ENCODE assay signal across 12 mouse cellular contexts in the genomic region with DNA sequence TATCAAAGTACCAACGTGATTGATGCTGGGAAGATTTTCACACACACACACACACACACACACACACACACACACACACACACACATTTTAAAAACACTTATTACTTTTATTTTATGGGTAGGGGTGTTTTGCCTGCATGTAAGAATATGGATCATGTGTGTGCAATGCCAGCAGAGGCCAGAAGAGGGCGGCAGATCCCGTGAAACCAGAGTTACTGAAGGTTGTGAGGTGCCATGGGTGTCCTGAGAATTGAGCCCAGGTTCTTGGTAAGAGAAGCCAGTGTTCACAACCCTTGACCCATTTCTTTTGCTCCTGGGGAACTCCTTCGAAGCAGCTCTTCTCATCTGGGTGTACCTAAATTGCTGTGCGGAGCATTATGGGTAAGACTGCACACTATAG.
A peak's percentile ranks its signal among the peaks of the same experiment; 100 is the strongest.
DNase-seq lines count a peak whose midpoint lies in the region; ATAC-seq and TF ChIP-seq lines count a peak whose summit lies in the region.
"Had no signal": no experiment of that assay in that cellular context is flagged by ENCODE, and none has a peak within 500 bp of the region (broad histone marks: within the 10 kb centered on the region; RNA-seq: fewer than 3 reads in every experiment).

No protein-coding gene starts in this region.

- H3K27ac ChIP-seq in forebrain, postnatal 0 days (ENCODE audit: low read depth, low read length) = no peak overlapping the region
- H3K27ac ChIP-seq in forebrain, embryonic 13.5 days = no peak overlapping the region
- no peak overlapping the region for H3K27ac ChIP-seq in liver, embryonic 14.5 days
- H3K27ac ChIP-seq: embryonic facial prominence, embryonic 10.5 days; midbrain, embryonic 12.5 days had no signal

- H3K4me2 ChIP-seq in forebrain, postnatal 0 days (ENCODE audit: low read depth) = no peak overlapping the region
- no peak overlapping the region for H3K4me2 ChIP-seq in forebrain, embryonic 13.5 days
- H3K4me2 ChIP-seq in liver, embryonic 14.5 days (ENCODE audit: low read depth) = no peak overlapping the region
- H3K4me2 ChIP-seq: midbrain, embryonic 12.5 days had no signal

- TF ChIP-seq POLR2A in brain, embryonic 14.5 days (IDR thresholded peaks at IDR 0.05; ENCODE audit: borderline replicate concordance, extremely low read depth, insufficient read depth, insufficient read length, poor library complexity, severe bottlenecking) = no peak

- no peak for TF ChIP-seq EP300 in liver, embryonic 14.5 days (IDR thresholded peaks at IDR 0.05; ENCODE audit: low read depth)

- H3K4me1 ChIP-seq in forebrain, postnatal 0 days (ENCODE audit: insufficient read depth) = 0 out of 2 replicates have a peak, but pooled peaks cover 4% of the 10 kb centered on the region
- no peaks in the 10 kb centered on the region for H3K4me1 ChIP-seq in forebrain, embryonic 13.5 days
- no peaks in the 10 kb centered on the region for H3K4me1 ChIP-seq in liver, embryonic 14.5 days (replicated peaks; ENCODE audit: control insufficient read depth in 2 of 2, insufficient read depth in 2 of 2, low read length in 1 of 2)

- no peak overlapping the region for H3K4me3 ChIP-seq in forebrain, postnatal 0 days (ENCODE audit: low read depth, low read length)
- H3K4me3 ChIP-seq in forebrain, embryonic 13.5 days = no peak overlapping the region
- no peak overlapping the region for H3K4me3 ChIP-seq in liver, embryonic 14.5 days (ENCODE audit: insufficient read depth in 1 of 2, low read depth in 2 of 2, low read length in 2 of 2)
- H3K4me3 ChIP-seq: embryonic facial prominence, embryonic 10.5 days; midbrain, embryonic 12.5 days had no signal

- H3K9ac ChIP-seq in forebrain, postnatal 0 days = no peak overlapping the region
- H3K9ac ChIP-seq in forebrain, embryonic 13.5 days = no peak overlapping the region
- H3K9ac ChIP-seq in liver, embryonic 14.5 days (replicated peaks) = no peak overlapping the region
- H3K9ac ChIP-seq: midbrain, embryonic 12.5 days had no signal

- ATAC-seq in forebrain, postnatal 0 days = no peak
- ATAC-seq in forebrain, embryonic 13.5 days = no peak
- no peak for ATAC-seq in liver, embryonic 14.5 days (ENCODE audit: insufficient read depth)
- ATAC-seq: intestine, embryonic 16.5 days had no signal

- no peaks in the 10 kb centered on the region for H3K9me3 ChIP-seq in forebrain, postnatal 0 days (ENCODE audit: low read length)
- H3K9me3 ChIP-seq in forebrain, embryonic 13.5 days (replicated peaks) = 0 out of 2 replicates have a peak, but pooled peaks cover 3% of the 10 kb centered on the region
- H3K9me3 ChIP-seq in liver, embryonic 14.5 days (ENCODE audit: control insufficient read depth, low read length) = no peaks in the 10 kb centered on the region

- 81% methylated on average over 5 of the region's 5 CpGs for WGBS in forebrain, postnatal 0 days
- 75% methylated on average over 5 of the region's 5 CpGs for WGBS in forebrain, embryonic 13.5 days
- 55% methylated on average over 5 of the region's 5 CpGs for WGBS in liver, embryonic 14.5 days (ENCODE audit: insufficient replicate concordance)

- no peak for DNase-seq in forebrain, postnatal 0 days
- DNase-seq in liver, embryonic 14.5 days (ENCODE audit: low read depth in 3 of 3, low spot score in 3 of 3) = no peak
- DNase-seq in liver (no peak), 3T3-L1 (ENCODE audit: low read depth, low spot score) (peak; percentile 4)
- DNase-seq in brain, embryonic 14.5 days (ENCODE audit: low read depth) = no peak
- DNase-seq in right cerebral cortex, postnatal 10 days (ENCODE audit: low spot score in 2 of 2) = no peak
- DNase-seq in gastrocnemius, postnatal 4 days (ENCODE audit: low spot score in 2 of 2) = no peak
- DNase-seq: heart, postnatal 4 days had no signal

- H3K36me3 ChIP-seq in forebrain, postnatal 0 days (ENCODE audit: insufficient read depth) = no peaks in the 10 kb centered on the region
- H3K36me3 ChIP-seq in forebrain, embryonic 13.5 days (ENCODE audit: poor library complexity, severe bottlenecking) = no peaks in the 10 kb centered on the region
- no peaks in the 10 kb centered on the region for H3K36me3 ChIP-seq in liver, embryonic 14.5 days (replicated peaks; ENCODE audit: control insufficient read depth, insufficient read depth, low read depth)
- H3K36me3 ChIP-seq: embryonic facial prominence, embryonic 10.5 days; midbrain, embryonic 12.5 days had no signal

- TF ChIP-seq CTCF in forebrain, postnatal 0 days (IDR thresholded peaks at IDR 0.05; ENCODE audit: low read depth) = peak; percentile 45
- TF ChIP-seq CTCF in liver, embryonic 14.5 days (IDR thresholded peaks at IDR 0.05; ENCODE audit: low read depth) = peak; percentile 57
- peak; percentile 41; the same call in 1 of the 2 replicates for TF ChIP-seq CTCF in brain, embryonic 14.5 days (IDR thresholded peaks at IDR 0.05; ENCODE audit: borderline replicate concordance, extremely low read depth, insufficient read depth, insufficient read length)

- H3K27me3 ChIP-seq in forebrain, postnatal 0 days (ENCODE audit: insufficient read depth, low read length) = no peaks in the 10 kb centered on the region; the same call in 1 of the 2 replicates
- H3K27me3 ChIP-seq in forebrain, embryonic 13.5 days = 0 out of 2 replicates have a peak, but pooled peaks cover 3% of the 10 kb centered on the region
- no peaks in the 10 kb centered on the region for H3K27me3 ChIP-seq in liver, embryonic 14.5 days (ENCODE audit: control insufficient read depth, insufficient read depth, low read length)
- H3K27me3 ChIP-seq: midbrain, embryonic 12.5 days had no signal
